Mouse (Mus musculus) CH12.LX (cell line): ENCODE results near the gene Asb18. TPM values are rescaled to one million over a fixed set of nuclear protein-coding genes. Genes with fewer than 3 reads are reported as not detected.

ENCODE experiments used
- DNase-seq: peaks from one replicate; pipeline ENCODE4 v3.0.0-alpha.2; 2013; ENCODE audit errors: extremely low read depth
- H3K27ac ChIP-seq: 2 replicates; pipeline ENCODE4 v1.5.1; 2012; ENCODE audit warnings: low read depth, mild to moderate bottlenecking, control low read depth, moderate library complexity; ENCODE audit not compliant: insufficient read depth
- H3K27me3 ChIP-seq: replicated peaks from 2 replicates; pipeline ENCODE3; 2012; ENCODE audit warnings: inconsistent platforms
- H3K36me3 ChIP-seq, 2 experiments: replicated peaks in 1 of 2; 2 replicates each; pipeline versions ENCODE3 to v1.6.1; 2012; ENCODE audit warnings: inconsistent platforms in 1 of 2, low read length in 1 of 2, mild to moderate bottlenecking in 1 of 2, mixed read lengths in 1 of 2, moderate library complexity in 1 of 2; ENCODE audit not compliant: control insufficient read depth in 1 of 2, insufficient read depth in 1 of 2
- H3K4me1 ChIP-seq, 2 experiments: 2 replicates each; pipeline ENCODE4 v1.6.1; 2012; ENCODE audit warnings: inconsistent platforms in 1 of 2, moderate library complexity in 1 of 2; ENCODE audit not compliant: insufficient read depth in 2 of 2, control insufficient read depth in 1 of 2
- H3K4me2 ChIP-seq: 2 replicates; pipeline ENCODE4 v1.6.1; 2012; ENCODE audit warnings: low read depth, mild to moderate bottlenecking, control low read depth; ENCODE audit not compliant: poor library complexity, insufficient read depth, severe bottlenecking
- H3K4me3 ChIP-seq, 3 experiments: fragments of 150-350 bp in 1 of 3; sonication (generic) in 1 of 3; replicated peaks in 1 of 3; 2 replicates each; pipeline versions ENCODE3 to v1.5.1; 2011 to 2012; ENCODE audit warnings: low read depth in 2 of 3, low read length in 2 of 3, mild to moderate bottlenecking in 2 of 3, moderate library complexity in 2 of 3, control low read depth in 1 of 3, improper control_type of control experiment in 1 of 3, inconsistent platforms in 1 of 3, mixed read lengths in 1 of 3; ENCODE audit not compliant: poor library complexity in 1 of 3
- H3K79me2 ChIP-seq: replicated peaks from 2 replicates; pipeline ENCODE4 v1.6.1; 2012; ENCODE audit warnings: mild to moderate bottlenecking, moderate library complexity; ENCODE audit not compliant: control insufficient read depth, poor library complexity, insufficient read depth, severe bottlenecking; ENCODE audit errors: extremely low read depth
- H3K9ac ChIP-seq: 2 replicates; pipeline ENCODE4 v1.6.1; 2012; ENCODE audit warnings: low read depth, mild to moderate bottlenecking, control low read depth, moderate library complexity; ENCODE audit not compliant: insufficient read depth
- H3K9me3 ChIP-seq: replicated peaks from 2 replicates; pipeline ENCODE3; 2012; ENCODE audit warnings: low read length, inconsistent platforms, mixed read lengths
- EP300 ChIP-seq: IDR thresholded peaks from 2 replicates; pipeline ENCODE4 v1.6.1; 2011; ENCODE audit warnings: low read length, improper control_type of control experiment
- GABPA ChIP-seq: IDR thresholded peaks from 2 replicates; pipeline ENCODE4 v1.6.1; 2012; ENCODE audit warnings: low read depth, low read length, improper control_type of control experiment, inconsistent platforms; ENCODE audit not compliant: insufficient replicate concordance
- JUND ChIP-seq: conservative IDR thresholded peaks from 2 replicates; pipeline ENCODE4 v1.6.1; 2011; ENCODE audit warnings: low read depth, low read length, improper control_type of control experiment
- KAT2A ChIP-seq: IDR thresholded peaks from 2 replicates; pipeline ENCODE4 v1.6.1; 2012; ENCODE audit warnings: low read length, improper control_type of control experiment, inconsistent platforms; ENCODE audit not compliant: insufficient replicate concordance
- MAX ChIP-seq: IDR thresholded peaks from 2 replicates; pipeline ENCODE4 v1.6.1; 2011; ENCODE audit warnings: low read length, improper control_type of control experiment
- POLR2AphosphoS2 ChIP-seq: IDR thresholded peaks from 2 replicates; pipeline ENCODE4 v1.6.1; 2011; ENCODE audit warnings: low read depth, low read length, improper control_type of control experiment
- RAD21 ChIP-seq: IDR thresholded peaks from 2 replicates; pipeline ENCODE4 v1.6.1; 2011; ENCODE audit warnings: low read depth, mild to moderate bottlenecking, low read length, improper control_type of control experiment, moderate library complexity
- SIN3A ChIP-seq: IDR thresholded peaks from 2 replicates; pipeline ENCODE4 v1.6.1; 2012; ENCODE audit warnings: low read length, improper control_type of control experiment, inconsistent platforms
- TCF12 ChIP-seq: IDR thresholded peaks from 2 replicates; pipeline ENCODE4 v1.6.1; 2014; ENCODE audit warnings: low read depth, mild to moderate bottlenecking, inconsistent platforms, low read length, improper control_type of control experiment
- UBTF ChIP-seq: IDR thresholded peaks from 2 replicates; pipeline ENCODE4 v1.6.1; 2012; ENCODE audit warnings: low read depth, mild to moderate bottlenecking, inconsistent platforms, low read length, improper control_type of control experiment, moderate library complexity
- USF2 ChIP-seq: conservative IDR thresholded peaks from 2 replicates; pipeline ENCODE4 v1.6.1; 2011; ENCODE audit warnings: low read depth, low read length, improper control_type of control experiment
- ZKSCAN1 ChIP-seq: IDR thresholded peaks from 2 replicates; pipeline ENCODE4 v1.6.1; 2012; ENCODE audit warnings: low read depth, inconsistent platforms, low read length, improper control_type of control experiment, borderline replicate concordance
- ZMIZ1 ChIP-seq: IDR thresholded peaks from 2 replicates; pipeline ENCODE4 v1.6.1; 2012; ENCODE audit warnings: low read depth, mild to moderate bottlenecking, inconsistent platforms, low read length, improper control_type of control experiment
- ZNF384 ChIP-seq: IDR thresholded peaks from 2 replicates; pipeline ENCODE4 v1.6.1; 2012; ENCODE audit warnings: low read depth, low read length, improper control_type of control experiment, inconsistent platforms
- dilution Hi-C: fragments of 300-500 bp; cut with MboI; formaldehyde crosslinking; loops from 2 replicates; pipeline ENCODE4 v1.14.3; 2020; ENCODE audit warnings: low sequenced_read_pairs; ENCODE audit not compliant: extremely low pct_unique_long_range_greater_than_20kb, extremely low pct_ligation_motif_present
- in situ Hi-C: fragments of 300-500 bp; cut with MboI; formaldehyde crosslinking; loops from 3 replicates; pipeline ENCODE4 v1.14.3; 2019; ENCODE audit warnings: low sequenced_read_pairs, low pct_ligation_motif_present, low pct_unique_long_range_greater_than_20kb, mixed read lengths
- polyA plus RNA-seq: library from polyadenylated mRNA; unstranded; fragments of >175 nt; gene quantifications from 2 replicates; pipeline ENCODE4 v1.2.1, GENCODE M21; 2012; ENCODE audit warnings: low read depth; ENCODE audit not compliant: insufficient read length
- total RNA-seq, 2 experiments: library from RNA; depleted of rRNA; stranded (reverse); fragments of 300-350 nt in 1 of 2; fragments of >200 nt in 1 of 2; gene quantifications; 2 replicates each; pipeline ENCODE4 v1.2.3; 2012 to 2014

The Asb18 gene
- total and polyA plus RNA-seq, 3 experiments: not detected

DNA sequence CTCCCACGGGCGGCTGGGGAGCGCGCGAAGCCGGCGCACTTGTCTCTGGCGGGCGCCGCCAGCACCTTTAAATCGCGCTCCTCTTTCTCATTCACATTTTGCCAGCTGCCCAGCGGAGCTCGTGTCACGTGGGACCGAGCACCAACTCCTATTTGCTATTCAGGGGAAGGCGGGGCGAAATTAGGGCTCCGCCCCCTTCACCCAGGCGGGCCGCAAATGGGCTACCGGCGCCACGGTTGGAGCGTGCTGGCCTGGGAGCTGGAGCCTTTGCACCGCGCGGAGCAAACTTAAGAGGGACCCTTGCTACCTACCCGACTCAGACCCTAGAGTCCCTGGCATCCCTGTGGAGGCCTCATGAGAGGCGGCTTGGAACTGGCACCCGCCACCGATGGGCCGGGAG lies 83.3 kb downstream of the Asb18 start, which contains the start of gene Gbx2:
Gene Gbx2 (minus strand): TSS at position 60 of the 400 bp plus-strand sequence.
- Histone ChIP-seq H3K4me1 (no peaks in the 10 kb centered on the region), H3K4me3 (no peak within 1 kb of the TSS), H3K9me3 (peaks cover 85% of the 10 kb centered on the region), H3K27ac (no peak within 1 kb of the TSS), H3K9ac (no peak within 1 kb of the TSS), H3K27me3 (no peaks in the 10 kb centered on the region), H3K36me3 (no peaks in the 10 kb centered on the region), H3K4me2 (no peak within 1 kb of the TSS), H3K79me2 (no peaks in the 10 kb centered on the region)
- no peak for DNase-seq
- TF ChIP-seq ZKSCAN1: no peak
- no peak for TF ChIP-seq GABPA
- TF ChIP-seq ZNF384: no peak
- TF ChIP-seq POLR2AphosphoS2: no peak
- in situ Hi-C loops: no loop called here
- dilution Hi-C loops: no loop called here

DNA sequence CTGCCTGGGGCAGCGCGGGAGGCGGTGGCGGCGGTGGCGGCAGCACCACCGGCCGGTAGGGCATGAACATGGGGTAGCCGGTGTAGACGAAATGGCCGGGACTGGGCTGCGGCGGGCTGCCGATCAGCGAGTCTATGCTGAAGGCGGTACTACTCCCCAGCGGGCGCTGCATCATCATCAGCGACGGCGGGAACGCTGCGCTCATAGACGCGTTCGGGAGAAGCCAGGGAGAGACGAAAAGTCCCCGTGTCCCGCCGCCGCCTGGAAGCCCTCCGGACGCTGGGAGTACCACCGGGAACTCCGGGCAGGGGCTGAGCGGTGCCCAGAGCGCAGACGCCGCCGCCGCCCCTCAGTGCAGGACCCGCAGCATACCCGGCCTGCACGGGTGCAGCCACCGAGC lies 83.9 kb downstream of the Asb18 start:
- H3K36me3 ChIP-seq: no peaks in the 10 kb centered on the region
- no peak overlapping the region for H3K4me2 ChIP-seq
- H3K27ac ChIP-seq: no peak overlapping the region
- H3K9me3 ChIP-seq: peaks cover 86% of the 10 kb centered on the region
- H3K79me2 ChIP-seq: no peaks in the 10 kb centered on the region
- dilution Hi-C loops: no loop called here
- no peak for DNase-seq
- no peaks in the 10 kb centered on the region for H3K27me3 ChIP-seq
- H3K4me1 ChIP-seq: no peaks in the 10 kb centered on the region
- in situ Hi-C loops: no loop called here
- TF ChIP-seq UBTF (no peak), EP300 (no peak), POLR2AphosphoS2 (no peak), MAX (no peak), SIN3A (no peak), RAD21 (no peak), KAT2A (no peak), USF2 (no peak), ZMIZ1 (no peak), TCF12 (no peak), JUND (no peak)
- TF ChIP-seq, all 38 proteins: peak for 0
- no peak overlapping the region for H3K4me3 ChIP-seq
- H3K9ac ChIP-seq: no peak overlapping the region
